Mouse (Mus musculus): ENCODE data around the gene 2300002M23Rik.

Gene 2300002M23Rik

DNA sequence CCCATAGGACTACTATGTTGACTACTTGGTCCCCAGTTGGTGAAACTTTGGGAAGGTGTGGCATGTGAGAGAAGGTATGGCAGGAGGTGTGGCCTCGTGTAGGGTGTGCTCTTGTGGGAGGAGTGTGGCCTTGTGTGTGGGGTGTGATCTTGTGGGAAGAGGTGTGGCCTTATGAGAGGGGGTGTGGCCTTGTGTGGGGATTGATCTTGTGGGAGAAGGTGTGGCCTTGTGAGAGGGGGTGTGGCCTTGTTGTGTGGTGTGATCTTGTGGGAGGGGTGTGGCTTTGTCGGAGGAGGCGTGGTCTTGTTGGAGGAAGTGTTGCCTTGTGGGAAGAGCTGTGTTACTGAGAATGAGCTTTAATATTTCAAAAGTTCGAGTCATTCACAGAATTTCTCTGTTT lies 49.9 kb downstream of the 2300002M23Rik start:
- DNase-seq (ENCODE audit: low spot score), result no peak

Measured in urinary bladder, postnatal 25 days (tissue).